Mouse (Mus musculus) retina, embryonic 14.5 days (tissue): ENCODE results near the gene Cpne6.

Experiments
- DNase-seq: peaks from one replicate; pipeline ENCODE4 v3.0.0-alpha.2; 2015; ENCODE audit warnings: low spot score

Cpne6 gene

DNA sequence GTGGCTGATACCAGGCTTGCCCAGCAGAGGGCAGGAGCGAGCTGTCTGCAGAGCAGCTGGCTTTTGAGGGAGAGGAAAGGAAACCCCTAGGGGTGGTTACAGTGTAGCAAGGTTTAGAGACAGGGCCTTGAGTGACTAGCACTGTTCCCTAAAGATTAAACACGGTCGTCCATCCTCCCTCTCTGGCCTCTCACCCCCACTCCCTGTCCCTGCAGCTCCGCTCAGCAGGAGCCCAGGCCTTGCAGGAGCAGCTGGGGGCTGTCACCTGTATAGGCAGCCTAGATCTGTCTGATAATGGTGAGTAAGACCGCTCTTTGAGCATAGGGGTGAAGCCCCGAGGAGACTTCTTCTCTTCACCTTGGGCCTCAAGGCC, 12.8 kb upstream of the Cpne6 start:
- peak; percentile 95 for DNase-seq

DNA sequence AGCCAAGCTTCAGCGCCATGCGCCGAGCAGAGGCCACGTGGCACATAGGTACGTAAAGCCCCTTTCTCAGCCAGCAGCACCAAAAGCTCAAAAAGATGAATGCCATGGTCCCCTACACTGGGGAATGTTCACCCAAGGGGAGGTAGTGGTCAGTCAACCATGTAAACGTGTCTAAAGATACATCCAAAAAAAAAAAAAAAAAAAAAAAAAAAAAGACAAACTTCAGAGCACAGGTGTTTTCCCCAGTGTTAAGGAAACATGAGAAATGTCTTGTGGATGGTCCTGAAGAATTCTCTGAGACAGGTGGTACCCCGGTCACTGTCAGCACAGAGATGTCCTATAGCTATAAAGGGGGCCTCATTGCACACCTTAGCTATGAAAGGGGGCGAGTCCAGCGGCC, 4.6 kb upstream of the Cpne6 start:
- no peak for DNase-seq

DNA sequence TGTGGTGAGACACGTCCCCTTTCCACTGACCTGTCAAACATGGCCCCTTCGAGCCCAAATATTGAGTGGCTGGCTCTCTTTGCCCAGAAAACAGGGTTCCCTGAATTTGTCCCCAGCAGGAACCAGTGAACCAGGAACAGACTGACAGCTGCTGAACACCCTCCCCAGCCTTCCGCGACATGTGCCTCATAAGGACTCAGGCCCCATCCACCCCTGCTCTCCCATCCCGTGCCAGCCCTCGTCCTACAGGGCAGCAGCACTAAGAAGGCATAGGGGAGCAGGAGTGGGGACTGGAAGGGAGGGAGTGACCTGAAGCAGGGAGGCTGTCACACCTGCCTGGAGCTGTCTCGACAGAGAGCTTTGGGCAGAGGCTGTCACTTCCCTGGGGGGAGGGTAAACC, 2.4 kb upstream of the Cpne6 start:
- no peak for DNase-seq

DNA sequence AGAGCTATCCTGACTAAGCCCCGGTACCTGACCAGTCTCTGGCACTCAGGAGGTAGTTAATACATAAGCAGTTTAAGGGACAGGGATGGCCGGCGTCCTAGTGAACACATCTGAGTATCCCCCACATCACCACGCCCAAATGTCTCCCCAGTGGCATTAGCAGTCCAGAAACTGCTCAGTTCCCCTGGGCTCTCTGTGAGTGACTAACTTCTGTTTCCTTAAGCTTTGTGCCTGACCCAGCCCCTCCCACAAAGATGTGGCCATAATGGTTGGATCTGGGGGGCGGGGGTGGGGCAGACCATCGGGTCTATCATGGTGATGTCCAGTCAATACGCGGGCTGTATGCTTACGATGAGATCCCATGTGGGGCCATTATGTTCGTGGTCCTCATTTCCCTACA, 705 bp upstream of the Cpne6 start:
- no peak for DNase-seq

DNA sequence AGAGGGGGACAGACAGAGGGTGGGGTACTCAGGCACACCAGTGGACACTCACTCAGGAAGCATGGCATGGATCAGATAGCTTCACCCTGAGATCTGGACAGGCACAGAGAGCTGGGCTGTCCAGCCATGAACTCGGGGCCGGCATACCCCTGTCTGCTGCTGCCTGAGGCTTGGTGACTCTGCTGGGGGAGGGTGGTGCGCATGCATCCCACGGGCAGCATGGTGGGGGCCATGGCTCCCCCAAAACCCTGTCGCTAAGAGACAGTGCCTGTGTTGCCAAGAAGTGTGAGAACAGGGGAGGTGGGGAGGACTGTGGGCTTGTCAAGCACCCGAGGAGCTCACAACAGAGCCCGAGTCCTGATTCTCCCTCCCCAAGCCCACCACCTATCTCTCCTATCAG, 792 bp downstream of the Cpne6 start:
- no peak for DNase-seq

DNA sequence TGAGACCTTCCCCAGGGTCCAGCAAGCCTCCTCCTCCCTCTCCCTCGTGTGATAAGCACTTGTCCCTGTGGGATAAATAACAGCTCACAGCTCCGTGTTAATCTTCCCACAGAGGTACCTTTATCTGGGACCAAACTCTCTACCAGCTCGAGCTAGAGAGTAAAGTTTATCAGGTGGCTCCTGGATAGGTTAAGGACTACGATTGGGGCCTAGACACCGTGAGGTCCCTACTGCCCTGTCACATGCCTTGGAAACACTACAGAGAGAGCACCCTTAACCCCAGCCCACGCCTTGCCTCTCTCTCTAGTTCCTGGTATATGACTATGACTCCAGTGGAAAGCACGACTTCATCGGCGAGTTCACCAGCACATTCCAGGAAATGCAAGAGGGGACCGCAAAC, 3.7 kb downstream of the Cpne6 start:
- no peak for DNase-seq

DNA sequence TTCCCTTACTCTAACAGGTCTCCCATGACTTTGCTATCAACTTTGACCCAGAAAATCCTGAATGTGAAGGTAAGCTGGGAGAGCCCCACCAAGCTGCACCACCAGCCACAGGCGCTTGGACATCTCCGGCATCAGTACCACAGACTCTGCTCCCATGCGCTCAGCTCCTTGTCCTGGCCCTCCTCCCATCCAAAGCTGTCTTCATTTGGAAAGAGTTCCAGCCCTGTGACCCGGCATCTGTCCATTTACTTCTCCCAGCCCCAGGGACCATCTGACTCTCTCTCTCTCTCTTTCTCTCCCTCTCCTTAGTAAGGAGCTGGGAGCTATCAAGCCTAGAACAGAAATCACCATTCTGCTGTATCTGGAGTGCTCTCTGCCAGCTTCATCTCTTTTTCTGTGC, 5.6 kb downstream of the Cpne6 start:
- DNase-seq, result no peak

DNA sequence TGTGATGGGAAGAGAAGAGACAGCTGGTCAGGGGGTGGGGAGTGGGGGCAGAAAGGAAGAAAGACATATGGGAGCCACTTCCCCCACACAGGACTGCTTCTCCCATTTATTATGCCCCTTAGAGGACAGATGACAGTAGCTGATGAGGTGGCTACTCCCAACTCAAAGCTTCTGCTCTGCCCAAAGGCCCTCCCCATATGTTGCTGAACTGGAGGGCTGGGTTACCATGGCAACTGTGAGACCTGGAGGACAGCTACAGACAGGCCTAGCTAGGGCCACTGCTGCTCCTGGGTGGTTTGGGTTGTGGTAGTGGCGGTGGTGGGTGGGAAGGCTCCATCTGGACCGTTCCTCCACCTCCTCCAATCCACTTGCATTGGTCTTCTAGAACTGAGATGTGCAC, 8.7 kb downstream of the Cpne6 start:
- peak; percentile 71 for DNase-seq

DNA sequence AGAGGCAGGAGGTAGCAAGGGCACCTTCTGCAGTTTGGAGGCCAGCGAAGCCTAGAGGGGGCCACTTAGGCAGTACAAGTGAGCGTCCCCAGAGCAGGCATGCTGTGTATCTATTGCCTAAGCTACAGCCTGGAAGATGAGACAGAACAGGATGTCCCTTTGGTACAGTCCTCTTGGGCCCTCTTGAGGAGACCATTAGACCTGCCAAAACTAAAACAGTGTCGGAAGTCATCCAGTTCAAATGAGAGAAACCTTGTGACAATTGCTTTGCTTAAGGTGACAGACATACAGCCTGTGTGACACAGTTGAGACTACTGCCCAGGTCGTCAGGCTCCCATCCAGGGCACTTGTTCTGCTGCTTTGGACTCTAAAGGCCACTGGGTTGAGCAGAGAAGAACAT, 9.4 kb downstream of the Cpne6 start:
- peak; percentile 21 for DNase-seq

DNA sequence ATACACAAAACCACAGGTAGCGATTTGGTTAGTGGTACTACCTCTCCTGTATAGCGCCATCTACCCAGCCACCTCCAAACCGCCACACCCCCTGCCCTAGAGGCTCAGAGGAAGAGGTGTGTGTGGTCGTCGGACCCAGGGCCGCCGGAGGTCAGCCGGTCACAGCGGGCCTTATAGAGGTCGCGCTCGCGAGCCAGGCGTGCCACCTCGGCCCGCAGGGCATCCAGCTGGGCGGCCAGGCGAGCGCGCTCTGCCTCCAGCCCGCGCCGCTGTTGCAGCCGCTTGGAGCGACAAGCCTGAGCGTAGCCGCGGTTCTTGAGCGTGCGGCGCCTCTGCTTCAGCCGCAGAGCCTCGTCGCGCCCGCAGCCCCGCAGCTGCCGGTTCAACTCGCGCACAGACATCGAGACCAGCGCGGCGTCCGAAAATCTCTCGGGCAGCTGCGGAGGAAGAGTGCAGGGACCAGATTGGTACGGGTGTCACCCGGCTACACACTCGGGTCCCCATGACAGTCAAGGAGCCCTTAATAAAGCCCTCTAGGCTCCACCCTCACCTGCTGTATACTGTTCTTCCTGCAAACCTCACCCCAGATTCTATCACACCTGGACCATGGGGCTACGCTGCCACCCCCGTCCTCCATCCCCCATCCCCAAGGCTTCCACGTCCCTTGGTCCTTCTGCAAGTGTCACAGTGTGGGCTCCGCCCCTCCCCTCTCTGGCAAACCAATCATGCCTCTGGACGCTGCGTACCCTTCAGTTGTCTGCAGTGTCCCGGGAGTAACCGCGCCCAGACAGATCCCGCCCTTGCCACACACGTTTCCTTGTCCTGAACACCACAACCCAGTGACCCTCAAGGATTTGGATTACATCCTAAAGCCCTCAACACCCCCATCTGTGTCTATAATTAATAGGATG, 10.5 kb downstream of the Cpne6 start:
- DNase-seq, result peak; percentile 67

DNA sequence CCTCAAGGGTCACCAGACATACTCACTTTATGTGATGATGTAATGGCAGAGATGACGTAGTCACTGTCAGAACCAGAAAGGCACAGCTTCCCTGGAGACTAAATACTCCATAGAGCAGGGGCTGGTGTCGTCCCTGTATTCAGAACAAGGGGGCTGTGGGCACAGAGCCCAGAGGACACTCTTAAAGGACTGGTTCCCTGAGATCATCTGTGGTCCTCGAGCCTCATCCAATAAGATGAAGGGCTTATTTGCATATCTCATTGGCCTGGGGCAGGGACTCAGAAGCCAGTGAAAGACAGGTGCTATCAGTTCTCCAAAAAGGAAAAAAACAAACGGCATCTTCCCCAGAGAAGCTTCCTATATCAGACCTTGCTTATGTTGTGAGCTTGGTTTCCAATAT, 13.8 kb downstream of the Cpne6 start:
- DNase-seq, result no peak

DNA sequence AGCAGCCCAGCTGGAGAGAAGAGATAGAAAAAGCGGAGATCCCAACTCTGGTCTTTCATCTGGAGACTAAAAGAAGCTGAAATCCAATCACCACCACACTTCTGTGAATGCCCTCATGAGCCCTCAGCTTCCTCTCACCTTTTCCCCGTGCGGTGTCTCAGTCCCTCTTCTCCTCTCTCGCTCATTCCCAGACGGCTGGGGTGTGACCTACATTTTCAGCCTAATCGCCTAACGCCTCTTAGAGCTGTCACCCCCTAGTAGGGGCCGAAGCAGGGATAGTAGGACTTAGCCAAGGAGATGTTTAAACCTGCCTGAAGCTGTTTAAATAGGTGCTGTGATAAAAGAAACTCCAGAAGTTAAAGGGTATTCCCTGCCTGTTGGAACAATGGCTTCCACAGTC, 14.5 kb downstream of the Cpne6 start, which contains the start of gene Nrl:
Gene Nrl (minus strand): TSS at position 197 of the 400 bp plus-strand sequence.
- DNase-seq, result peak; percentile 41

DNA sequence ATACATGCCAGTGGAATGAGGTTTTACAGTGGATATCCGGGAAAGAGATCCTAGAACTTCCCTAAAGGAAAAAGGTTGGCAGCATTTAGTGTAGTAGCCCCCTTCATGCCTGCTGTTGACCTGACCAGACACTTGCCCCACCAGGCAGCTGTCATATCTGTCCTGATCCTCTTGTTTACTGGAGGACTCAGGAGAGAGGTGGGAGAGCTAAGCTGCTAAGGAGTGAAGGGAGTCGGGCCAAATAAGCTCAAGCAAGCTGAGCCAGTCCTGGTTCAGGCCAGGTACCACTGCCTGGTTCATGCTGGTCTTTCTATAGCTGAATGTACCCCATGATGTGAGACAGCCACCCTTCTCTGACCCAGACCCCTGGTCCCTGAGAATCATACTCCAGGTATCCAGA, 16.4 kb downstream of the Cpne6 start:
- DNase-seq, result no peak

DNA sequence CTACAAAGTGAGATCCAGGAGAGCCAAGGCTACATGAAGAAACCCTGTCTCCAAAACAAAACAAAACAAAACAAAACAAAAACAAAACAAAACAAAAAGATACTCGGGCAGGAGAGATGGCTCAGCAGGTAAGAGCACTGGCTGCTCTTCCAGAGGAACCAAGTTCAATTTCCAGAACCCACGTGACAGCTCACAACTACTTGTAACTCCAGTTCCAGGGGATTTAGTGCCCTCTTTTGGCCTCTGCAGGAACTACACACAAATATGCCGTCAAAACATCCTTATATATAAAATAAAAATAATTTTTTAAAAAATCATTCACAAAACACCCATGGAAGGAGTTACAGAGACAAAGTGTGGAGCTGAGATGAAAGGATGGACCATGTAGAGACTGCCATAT, 17.7 kb downstream of the Cpne6 start:
- peak; percentile 74 for DNase-seq

DNA sequence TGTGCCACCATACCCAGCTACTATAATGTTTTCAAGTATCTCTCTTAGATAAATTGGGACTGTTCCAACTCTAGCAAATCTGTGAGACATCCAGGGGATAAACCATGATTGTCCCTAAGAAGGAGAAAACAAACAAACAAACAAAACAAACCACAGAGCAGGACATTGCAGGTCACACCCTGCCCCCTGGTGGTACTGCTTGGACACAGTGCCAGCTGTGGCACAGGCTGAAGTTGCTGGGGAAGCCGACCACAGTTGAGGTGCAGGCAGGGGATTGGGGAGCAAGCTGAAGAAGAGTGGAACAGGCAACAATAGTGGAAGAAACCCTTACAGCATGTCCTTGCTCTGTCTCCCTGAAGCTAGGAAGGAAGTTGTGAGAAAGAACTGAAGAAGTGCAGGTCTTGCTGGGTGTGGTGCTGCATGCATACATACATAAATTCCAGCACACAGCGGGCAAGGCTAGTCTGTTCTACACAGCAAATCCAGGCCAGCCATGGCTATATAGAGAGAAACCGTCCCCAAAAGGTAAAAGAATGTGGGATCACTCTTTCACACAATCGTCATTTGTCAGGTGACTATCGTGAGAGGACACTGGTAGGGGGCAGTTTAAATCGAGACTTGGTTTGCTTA, 26.0 kb downstream of the Cpne6 start:
- peak; percentile 73 for DNase-seq

DNA sequence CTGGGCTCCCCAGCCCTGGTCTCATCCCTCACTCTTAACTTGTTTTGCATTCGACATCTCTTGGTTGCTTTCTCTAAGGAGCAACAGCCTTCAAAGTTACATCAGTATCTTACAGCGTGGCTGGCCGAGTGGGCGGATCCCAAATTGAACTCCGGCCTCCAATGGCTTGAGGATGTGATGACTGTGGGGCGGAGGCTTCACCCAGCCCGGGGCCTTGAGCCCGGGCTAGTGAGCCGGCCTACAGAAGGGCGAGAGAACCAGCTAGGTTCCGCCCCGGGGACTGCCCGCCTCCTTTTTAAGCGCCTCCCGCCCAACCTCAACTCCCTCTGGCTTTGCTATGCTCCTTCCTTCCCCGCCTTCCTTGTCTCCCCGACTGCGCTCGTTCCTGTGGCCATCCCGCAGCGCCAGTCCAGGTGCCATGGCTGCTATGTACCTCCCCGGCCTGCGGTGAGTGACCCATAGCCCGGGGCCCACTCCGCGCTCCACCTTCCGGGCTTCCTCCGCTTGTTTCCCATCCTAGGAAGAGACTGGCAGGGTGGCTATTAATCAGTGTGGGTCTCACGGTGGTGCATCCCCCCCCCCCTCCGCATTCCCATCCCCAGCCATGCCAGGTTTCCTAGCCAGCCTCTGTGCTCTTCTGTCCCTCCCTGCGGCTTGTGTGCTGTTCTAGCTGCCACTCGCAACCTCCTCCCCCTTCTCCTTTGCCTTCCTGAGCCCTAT, 30.0 kb downstream of the Cpne6 start, which contains the start of gene Pck2:
Gene Pck2 (plus strand): TSS at position 200 of the 720 bp plus-strand sequence.
- DNase-seq, result peak; percentile 82

DNA sequence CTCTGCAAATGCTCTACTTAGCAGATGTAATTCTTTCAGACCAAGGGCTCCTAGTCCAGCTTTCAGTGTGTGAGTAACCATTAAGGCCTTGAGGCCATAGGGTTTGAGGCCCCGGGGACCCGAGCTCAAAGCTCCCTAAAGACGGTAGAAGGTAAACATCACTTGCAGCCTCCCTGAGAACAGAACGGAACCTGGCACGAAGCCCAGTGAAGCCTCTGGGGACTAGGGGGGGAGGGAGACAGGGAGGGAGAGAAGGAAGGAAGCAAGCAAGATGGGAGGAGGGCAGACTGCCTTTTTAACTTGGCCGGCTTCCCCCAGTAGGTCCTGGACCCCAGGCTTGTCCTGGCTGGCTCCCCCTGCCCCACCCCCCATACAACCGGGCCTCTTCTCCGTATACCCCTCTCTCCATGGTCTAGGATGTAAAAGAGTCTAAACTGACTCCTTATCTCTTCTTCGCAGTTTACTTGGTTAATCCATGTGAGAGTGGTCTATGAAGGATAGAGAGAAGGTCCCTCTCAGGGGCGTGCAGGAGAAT, 30.6 kb downstream of the Cpne6 start:
- peak; percentile 59 for DNase-seq

DNA sequence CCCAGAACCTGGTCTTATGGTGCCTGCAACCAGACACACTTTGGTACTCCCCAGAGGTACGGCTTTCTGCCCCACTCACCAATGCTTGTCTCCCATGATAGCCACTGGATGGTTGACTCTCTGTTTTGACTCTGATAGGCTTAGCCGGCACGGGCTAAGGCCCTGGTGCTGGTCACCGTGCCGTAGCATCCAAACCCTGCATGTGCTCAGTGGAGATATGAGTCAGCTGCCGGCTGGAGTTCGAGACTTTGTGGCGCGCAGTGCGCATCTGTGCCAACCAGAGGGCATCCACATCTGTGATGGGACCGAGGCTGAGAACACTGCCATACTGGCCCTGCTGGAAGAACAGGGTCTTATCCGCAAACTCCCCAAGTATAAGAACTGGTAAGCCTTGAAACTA, 32.0 kb downstream of the Cpne6 start:
- no peak for DNase-seq

DNA sequence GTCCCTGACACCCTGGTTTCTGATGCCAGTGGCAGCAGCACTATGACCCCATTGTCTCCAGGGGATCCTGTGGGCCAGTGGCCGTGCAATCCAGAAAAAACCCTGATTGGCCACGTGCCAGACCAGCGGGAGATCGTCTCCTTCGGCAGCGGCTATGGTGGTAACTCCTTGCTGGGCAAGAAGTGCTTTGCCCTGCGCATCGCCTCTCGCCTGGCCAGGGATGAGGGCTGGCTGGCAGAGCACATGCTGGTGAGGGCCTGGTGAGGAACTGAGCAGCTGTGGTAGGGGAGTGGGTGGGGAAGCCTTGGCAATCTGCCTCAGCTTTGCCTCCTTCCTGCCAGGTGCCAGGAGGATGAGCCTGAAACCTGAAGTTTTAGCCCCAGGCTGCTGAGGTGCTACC, 34.1 kb downstream of the Cpne6 start:
- no peak for DNase-seq

DNA sequence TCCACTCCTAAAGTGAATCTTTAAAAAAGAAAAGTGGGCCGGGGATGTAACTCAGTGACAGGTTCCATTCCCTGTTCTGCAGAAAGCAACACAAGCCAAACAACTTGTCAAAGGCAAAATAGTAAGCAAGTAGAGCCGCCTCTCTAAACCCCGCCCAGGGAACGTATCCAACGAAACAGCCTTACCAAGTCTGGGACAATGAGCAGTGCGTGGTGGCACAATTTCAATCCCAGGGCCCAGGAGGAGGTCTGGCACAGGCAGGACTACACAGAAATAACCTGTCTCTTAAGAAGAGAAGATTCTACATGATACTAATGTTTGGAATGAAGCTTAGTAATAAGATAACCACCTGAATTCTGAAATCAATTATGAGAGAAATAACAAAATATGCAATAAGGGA, 39.9 kb downstream of the Cpne6 start:
- no peak for DNase-seq

DNA sequence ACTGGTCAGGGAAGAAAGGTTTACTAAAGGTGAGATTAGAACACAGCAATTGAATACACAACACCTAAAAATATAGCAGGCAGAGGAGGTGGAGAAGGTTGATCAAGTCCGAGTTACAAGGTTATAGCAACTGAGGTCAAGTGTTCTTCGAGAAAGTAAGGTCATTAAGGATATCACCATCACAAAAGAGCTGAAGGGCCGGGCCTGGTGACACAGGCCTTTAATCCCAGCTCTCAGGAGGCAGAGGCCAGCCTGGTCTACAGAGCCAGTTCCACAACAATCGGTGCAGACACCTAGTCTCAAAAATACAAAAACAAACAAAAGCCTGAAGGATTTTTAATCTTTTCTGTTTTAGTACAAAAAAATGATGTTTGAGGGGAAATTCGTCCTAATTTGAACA, 41.1 kb downstream of the Cpne6 start:
- no peak for DNase-seq

DNA sequence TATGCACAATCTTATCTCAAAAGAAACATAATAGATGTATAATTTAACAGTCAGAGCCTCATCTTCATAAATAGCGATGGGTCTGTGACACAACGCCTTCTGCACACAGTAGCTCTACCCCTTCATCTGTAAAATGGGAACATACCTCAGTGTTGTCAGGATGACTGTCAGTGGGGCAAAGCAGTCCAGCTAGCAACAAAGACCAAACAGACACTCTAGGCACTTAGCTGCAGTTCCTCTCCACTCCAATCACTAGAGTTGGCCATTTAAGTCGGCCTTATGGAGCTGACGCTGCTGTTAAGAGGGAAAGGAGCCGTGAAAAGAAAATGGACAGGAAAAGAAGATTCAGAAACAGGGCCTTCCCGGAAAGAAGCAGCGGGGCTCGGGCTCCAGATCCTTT, 41.5 kb downstream of the Cpne6 start:
- no peak for DNase-seq

DNA sequence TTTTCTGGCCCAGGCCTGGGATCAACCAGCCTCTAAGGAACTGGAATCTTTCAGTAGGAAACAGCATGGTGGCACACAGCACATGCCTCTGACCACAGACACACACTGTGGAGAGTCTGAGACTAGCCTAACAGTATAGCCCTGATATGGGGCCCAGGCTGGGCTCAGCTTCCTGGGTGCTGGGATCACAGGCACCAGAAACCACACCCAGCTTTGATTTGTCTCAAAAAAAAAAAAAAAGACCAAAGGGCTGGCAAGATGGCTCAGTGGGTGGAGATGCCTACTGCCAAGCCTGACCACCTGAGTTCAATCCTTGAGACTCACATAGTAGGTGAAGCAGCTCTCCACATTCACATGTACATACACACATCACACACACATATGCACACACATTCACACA, 44.4 kb downstream of the Cpne6 start:
- no peak for DNase-seq
